Mouse (Mus musculus) adrenal gland, postnatal 4 days (tissue): Measurements from ENCODE around the gene Acoxl. TPM values are rescaled to one million over a fixed set of nuclear protein-coding genes. Genes with fewer than 3 reads are reported as not detected.

Experiments
- DNase-seq, 2 experiments: peaks; one replicate each; pipeline ENCODE4 v3.0.0; 2021 to 2022; ENCODE audit warnings: low spot score in 2 of 2, mixed read lengths in 2 of 2
- total RNA-seq, 2 experiments: library from RNA; stranded (reverse); gene quantifications; 2 replicates each; pipeline ENCODE4 v1.2.3; 2021

The Acoxl gene
- total RNA-seq, 2 experiments from 2014 or later = 0.20 to 0.42 TPM

DNA sequence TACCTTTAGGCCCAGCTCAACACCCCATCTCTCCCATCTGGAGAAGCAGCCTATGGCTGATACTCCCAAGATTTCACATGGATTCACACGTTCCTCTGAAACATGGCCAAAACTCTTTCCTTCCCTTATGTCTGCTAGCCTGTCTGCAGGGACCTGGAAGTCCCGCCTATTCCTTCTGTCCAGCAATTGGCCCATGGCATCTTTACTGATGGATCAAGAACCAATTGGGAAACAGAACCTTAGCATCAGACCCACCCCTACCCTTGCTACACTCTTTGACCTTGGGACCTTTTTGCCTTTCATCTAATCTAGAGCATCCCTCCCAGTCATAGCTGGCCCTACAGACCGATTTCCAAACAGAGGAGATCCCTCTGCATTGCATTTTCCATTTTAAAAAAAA, 275.9 kb downstream of the Acoxl start:
- no peak for DNase-seq

GRCm38 (mm10) chr2:128115579-128115978, 276.9 kb downstream of the Acoxl start:
- no peak for DNase-seq

- DNase-seq = no peak
These were observed 278.9 kb downstream of the Acoxl start for GRCm38 (mm10) chr2:128117605-128118004.

DNA sequence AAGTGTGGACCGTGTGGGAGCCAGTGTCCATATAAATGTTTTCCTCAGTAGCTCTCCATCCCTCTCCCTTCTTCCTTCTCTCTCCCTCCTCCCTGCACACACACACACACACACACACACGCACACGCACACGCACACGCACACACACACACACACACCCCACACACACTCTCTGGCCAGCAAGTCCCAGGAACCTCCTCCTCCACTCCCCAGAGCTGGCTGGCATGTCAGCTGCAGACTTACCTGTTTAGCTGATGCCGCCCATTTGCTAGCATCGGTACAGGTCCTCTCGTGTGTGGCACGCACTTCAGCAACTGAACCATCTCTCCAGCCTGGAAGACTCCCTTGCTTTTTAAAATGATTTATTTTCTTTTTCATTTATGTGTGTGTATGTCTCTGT, 280.3 kb downstream of the Acoxl start:
- no peak for DNase-seq

DNA sequence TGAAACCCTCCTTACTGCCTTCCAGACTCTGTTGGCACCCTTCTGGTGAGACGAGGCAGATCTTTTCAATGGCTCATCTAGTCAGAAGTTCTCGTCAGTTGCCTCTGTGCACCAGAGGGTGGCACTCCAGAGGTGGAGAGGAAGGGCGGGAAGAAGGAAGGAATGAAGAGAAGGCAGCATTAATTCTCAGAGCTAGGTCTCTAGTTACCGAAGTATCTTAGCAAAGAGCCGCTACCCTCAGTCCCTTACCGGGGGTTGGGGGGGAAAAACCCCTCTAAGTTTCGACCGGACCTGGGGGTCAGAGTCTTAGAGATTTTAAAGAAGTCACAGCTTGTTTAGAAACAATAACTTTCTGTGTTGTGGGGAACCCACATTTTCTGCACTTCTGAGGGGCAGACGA, 283.8 kb downstream of the Acoxl start:
- DNase-seq = peak in 1 of 2 experiments; percentile 46

DNA sequence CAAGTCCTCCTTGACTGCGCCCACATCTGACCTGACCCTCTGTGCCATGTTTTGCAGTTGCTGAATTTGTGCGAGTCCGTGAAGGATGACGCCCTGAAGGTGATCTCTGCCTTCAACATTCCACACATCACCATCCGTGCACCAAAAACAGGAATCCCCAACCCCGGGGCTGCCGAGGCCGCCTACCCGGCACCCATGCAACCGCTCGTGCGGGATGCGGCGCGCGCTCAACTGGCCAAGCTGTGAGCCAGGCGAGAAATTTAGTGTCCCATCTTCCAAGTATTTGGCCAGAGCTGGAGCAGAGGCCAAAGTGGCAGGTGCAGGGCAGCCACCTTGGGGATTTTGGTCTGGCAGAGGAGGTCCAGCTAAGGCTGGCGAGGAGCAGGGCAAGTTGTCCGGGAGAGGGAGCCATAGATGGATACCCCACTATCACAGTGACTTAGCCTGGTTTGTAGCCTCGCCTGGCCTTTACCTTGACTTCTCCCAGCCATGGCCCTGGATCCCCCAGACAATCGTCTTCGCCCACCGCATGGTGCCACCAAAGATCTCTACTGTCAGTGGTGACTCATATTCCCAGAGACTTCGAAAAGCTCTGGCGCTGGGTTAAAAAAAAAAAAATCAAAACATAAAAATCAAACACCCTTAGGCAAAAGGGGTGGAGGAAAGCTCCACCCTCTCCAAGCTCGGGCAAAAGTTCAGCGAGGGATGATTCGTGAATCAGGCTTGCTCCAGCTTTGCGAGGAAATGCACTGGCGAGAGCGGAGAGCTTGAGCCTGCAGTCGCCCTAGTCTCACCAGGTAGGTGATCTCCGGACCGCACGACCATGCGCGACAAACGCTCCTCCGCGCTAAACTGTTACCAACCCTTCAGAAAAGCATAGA, 284.5 kb downstream of the Acoxl start:
- DNase-seq = no peak

- DNase-seq = no peak
These were observed 285.4 kb downstream of the Acoxl start for GRCm38 (mm10) chr2:128123921-128124683.

GRCm38 (mm10) chr2:128124693-128125092, 286.0 kb downstream of the Acoxl start:
- DNase-seq = no peak

GRCm38 (mm10) chr2:128125635-128126470, 287.2 kb downstream of the Acoxl start, which contains the start of gene Bcl2l11:
Bcl2l11 (plus strand) TSS chr2:128126038.
- peak; percentile 95 to 96 for DNase-seq

- DNase-seq = no peak
These were observed 287.9 kb downstream of the Acoxl start for GRCm38 (mm10) chr2:128126591-128127051.

GRCm38 (mm10) chr2:128127121-128127671, 288.5 kb downstream of the Acoxl start:
- DNase-seq = peak; percentile 81 to 95

- DNase-seq = peak; percentile 51 to 62
These were observed 289.1 kb downstream of the Acoxl start for GRCm38 (mm10) chr2:128127691-128128292.

GRCm38 (mm10) chr2:128128532-128128931, 289.9 kb downstream of the Acoxl start:
- DNase-seq = no peak

- DNase-seq = no peak
These were observed 292.8 kb downstream of the Acoxl start for GRCm38 (mm10) chr2:128131503-128131902.

DNA sequence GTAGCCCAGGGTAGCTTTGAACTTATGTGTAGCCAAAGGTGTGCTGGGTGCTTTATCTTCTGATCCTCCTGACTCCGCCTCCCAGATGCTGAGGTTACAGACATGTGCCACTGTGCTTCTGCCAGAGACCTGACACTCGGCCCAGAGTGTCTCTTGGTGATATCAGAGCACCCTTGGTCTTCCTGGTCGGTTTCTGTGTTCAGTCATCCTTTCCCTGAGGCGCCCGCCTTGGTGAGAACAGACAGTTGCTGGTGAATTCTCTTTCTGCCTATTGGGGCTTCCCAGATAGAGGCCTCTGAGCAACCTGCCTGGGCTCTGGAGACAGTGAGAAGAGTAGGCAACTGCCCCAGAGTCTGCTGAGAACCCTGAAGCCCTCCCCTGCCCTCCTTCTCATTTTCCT, 294.0 kb downstream of the Acoxl start:
- DNase-seq = no peak

DNA sequence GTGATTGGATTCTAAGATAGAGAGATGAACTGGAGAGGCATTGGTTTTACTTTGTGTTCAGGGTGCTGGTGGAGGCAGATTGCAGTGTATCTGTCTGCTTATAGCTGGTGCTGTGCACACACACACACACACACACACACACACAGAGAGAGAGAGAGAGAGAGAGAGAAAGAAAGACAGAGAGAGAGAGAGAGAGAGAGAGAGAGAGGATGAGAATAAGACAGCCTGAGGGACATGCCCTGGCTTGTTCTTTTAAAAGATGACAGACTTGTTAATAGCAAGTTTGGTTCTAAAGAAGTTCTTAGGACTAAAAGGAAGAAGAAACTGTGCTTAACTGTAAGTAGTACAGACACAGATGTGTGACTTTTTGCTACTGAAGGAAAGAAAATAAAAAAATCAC, 295.2 kb downstream of the Acoxl start:
- DNase-seq = no peak

- no peak for DNase-seq
These were observed 295.8 kb downstream of the Acoxl start for GRCm38 (mm10) chr2:128134474-128134873.

DNA sequence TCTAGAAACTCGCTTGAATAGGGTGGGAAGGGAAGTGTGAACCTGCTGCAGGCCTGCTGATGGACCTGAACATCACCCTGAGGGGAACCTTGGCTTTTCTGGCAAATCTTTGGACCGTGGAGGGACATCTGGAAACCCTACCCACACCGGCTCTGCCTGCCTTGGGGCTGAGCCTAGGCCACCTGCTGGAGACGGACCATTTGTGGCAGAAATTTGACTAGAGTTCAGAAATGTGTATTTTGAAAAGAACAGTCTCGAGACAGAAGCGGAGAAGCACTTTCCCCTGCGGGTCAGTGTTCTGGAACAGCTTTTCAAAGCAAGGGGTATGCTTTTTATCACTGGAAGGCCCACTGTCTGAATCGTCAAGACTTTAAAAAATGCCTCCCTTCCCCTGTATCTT, 296.3 kb downstream of the Acoxl start:
- DNase-seq = no peak

- DNase-seq = no peak
These were observed 298.2 kb downstream of the Acoxl start for GRCm38 (mm10) chr2:128136769-128137433.
